Mouse (Mus musculus): ENCODE results near the gene Dnajc17.

The Dnajc17 gene

DNA sequence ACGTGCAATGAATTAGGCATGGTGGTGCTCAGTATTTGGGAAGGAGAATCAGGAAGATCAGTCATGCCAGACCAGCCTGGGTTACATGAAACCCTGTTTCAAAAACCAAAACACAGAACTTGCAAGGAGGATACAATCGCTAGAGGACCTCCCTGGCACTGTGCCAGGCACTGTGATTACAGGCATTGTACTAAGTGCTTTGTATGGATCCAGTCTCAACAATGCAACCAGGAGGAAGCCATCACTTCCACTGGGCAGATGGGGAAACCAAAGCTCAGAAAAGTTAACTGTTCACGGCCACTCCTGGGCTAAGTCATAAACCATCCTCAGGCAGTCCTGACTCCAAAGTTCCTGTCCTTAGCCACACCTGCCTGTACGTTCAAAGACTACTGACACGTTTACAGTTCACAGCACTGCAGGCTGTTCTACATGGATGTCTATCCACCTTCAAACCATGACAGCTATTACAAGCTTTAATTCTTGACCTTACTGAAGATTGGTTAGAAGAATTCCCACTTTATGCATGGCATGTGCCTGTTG is 5.6 kb downstream of the Dnajc17 start:
- ATAC-seq (ENCODE audit: insufficient number of reproducible peaks, low FRiP score, low TSS enrichment), result no peak

DNA sequence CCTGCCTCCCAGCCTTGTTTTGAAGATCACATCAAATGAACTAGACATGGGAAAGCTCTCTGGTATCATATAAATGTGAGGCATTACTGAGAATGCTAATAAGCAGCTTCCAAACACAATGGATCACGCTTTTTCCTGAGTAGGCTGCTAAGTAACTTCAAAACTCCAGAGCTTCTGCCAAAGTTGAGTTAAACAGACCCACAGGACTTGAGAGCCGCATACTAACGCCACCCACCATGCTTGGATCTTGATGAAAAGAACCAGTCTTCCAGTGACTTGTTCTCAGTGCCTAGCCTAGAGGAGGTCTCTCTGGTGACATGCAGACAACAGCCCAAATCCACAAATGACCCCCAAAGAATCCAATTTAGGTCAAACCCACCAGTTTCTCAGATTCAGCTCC is 9.7 kb downstream of the Dnajc17 start:
- no peak for ATAC-seq (ENCODE audit: insufficient number of reproducible peaks, low FRiP score, low TSS enrichment)

GRCm38 (mm10) chr2:119198049-119198448 is 10.5 kb downstream of the Dnajc17 start:
- ATAC-seq (ENCODE audit: insufficient number of reproducible peaks, low FRiP score, low TSS enrichment), result no peak

GRCm38 (mm10) chr2:119197493-119197892 is 11.1 kb downstream of the Dnajc17 start:
- ATAC-seq (ENCODE audit: insufficient number of reproducible peaks, low FRiP score, low TSS enrichment), result no peak

DNA sequence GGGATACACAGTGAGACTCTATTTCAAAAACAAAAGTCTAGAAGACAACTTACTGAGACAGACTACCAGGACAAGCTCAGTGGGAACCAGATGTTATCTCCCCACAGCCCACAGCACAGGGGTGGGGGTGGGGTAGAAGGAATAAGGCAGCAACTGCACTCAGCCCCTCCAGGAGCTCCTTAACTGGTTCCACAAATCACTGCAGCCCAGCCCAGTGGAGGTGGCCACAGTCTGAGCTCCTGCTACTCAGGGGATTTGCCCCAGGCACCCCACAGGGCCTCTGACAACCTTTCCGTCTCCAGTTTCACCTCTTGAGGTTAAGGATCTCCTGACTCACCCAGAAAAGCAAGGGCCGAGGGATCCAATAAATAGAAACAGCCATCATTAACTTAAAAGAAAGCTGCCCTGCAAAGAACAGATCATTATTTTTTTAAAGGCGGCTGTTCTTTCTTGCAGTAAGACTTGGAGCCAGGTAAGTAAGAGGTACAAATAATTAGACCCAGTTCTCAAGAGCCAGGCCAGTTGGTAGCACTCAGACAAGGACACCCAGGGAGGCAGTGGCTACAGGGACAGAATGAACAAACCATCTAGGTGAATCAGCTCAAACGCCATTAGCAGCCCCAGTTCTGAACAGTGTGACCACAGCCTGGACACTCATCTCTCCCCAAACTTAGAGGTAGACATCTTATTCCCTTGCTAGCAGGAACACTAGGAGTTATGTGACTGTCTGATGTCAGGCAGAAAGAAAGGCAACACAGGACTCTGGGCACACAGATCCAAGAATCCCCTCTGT is 12.1 kb downstream of the Dnajc17 start:
- ATAC-seq (ENCODE audit: insufficient number of reproducible peaks, low FRiP score, low TSS enrichment), result no peak

- ATAC-seq (ENCODE audit: insufficient number of reproducible peaks, low FRiP score, low TSS enrichment), result no peak
These were observed 14.5 kb downstream of the Dnajc17 start for GRCm38 (mm10) chr2:119194140-119194539.

GRCm38 (mm10) chr2:119190969-119191368 is 17.6 kb downstream of the Dnajc17 start:
- no peak for ATAC-seq (ENCODE audit: insufficient number of reproducible peaks, low FRiP score, low TSS enrichment)

DNA sequence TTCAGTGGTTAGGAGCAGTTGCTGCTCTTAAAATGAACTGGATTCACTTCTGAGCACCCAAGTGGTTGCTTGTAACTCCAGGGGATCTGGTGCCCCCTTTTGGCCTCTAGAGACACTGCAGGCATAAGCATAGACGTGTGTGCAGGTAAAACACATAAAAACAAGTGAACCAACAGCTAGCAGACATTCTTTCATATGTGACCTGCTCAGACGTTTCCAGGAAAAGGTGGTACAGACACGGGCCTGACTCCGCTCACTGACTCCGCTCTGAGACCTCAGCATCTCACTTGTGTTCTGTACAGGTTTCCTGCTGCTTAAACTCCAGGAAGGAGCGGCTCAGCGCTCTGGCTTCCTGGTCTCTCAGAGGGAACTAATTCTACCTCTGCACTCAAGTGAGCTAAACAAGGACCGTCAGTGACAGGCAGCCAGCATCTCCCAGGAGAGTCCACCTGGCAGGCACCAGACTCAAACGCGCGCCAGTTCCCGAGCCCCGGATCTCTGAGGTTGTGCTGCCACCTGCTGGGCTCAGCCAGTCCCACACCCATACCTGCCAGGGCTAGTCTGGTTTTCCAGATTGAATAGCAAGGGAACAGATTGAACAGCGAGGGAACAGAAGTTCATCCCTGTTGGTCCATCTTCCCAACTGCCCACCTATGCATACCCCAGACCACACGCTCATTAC is 19.4 kb downstream of the Dnajc17 start:
- peak; percentile 94 for ATAC-seq (ENCODE audit: insufficient number of reproducible peaks, low FRiP score, low TSS enrichment)

DNA sequence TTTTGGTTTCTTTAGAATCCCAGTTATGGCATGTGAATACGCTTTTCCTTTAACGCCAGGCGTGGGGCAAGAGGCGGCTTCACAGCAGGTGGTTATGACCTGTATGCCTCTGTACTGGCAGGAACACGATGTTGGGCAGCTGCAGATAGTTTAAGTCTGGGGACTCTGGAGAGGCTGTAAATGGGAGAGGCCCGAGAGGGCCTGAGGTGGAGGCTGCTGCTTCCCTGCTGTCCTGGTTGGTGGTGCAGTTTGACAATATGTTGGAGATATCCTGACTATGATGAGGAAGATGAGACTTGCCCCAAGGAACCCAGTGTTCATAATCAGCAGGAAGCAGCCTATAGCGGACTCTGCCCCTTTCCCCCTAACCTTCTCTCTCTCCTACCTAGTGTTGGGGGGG is 25.7 kb downstream of the Dnajc17 start:
- ATAC-seq (ENCODE audit: insufficient number of reproducible peaks, low FRiP score, low TSS enrichment), result no peak

- no peak for ATAC-seq (ENCODE audit: insufficient number of reproducible peaks, low FRiP score, low TSS enrichment)
These were observed 31.1 kb downstream of the Dnajc17 start for GRCm38 (mm10) chr2:119177384-119177939.

DNA sequence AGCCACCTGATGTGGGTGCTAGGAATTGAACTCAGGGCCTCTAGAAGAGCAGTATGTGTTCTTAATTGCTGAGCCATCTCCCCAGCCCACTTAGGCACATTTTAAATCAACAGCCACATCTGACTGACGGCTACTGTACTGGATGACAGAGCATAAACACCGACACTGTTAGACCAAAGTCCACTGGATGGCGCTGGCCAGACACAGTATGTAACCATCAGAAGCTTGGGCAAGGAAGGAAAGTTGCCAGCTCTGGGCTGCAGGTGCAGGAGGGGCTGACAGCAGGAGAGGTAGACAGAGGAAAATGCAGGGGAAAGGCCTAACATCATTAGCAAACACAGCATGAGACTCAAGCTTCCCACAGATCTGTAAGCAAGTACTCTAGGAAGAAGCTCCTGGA is 31.8 kb downstream of the Dnajc17 start:
- ATAC-seq (ENCODE audit: insufficient number of reproducible peaks, low FRiP score, low TSS enrichment), result no peak

- no peak for ATAC-seq (ENCODE audit: insufficient number of reproducible peaks, low FRiP score, low TSS enrichment)
These were observed 33.0 kb downstream of the Dnajc17 start for GRCm38 (mm10) chr2:119175614-119176013.

DNA sequence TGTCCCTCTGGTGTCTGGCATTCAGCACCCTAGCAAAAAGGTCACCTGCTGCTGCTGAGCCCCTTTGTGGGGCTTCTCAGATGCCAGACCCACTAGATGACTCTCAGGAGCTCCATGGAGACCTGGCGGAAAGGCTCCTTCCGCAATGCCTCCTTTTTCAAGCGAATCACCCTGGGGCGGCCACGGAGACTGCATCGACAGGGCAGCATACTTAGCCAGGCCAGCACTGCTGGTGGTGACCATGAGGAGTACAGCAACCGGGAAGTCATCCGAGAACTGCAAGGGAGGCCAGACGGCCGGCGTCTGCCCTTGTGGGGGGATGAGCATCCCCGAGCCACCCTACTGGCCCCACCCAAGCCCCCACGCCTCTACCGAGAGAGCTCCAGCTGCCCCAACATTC is 33.7 kb downstream of the Dnajc17 start:
- ATAC-seq (ENCODE audit: insufficient number of reproducible peaks, low FRiP score, low TSS enrichment), result no peak

DNA sequence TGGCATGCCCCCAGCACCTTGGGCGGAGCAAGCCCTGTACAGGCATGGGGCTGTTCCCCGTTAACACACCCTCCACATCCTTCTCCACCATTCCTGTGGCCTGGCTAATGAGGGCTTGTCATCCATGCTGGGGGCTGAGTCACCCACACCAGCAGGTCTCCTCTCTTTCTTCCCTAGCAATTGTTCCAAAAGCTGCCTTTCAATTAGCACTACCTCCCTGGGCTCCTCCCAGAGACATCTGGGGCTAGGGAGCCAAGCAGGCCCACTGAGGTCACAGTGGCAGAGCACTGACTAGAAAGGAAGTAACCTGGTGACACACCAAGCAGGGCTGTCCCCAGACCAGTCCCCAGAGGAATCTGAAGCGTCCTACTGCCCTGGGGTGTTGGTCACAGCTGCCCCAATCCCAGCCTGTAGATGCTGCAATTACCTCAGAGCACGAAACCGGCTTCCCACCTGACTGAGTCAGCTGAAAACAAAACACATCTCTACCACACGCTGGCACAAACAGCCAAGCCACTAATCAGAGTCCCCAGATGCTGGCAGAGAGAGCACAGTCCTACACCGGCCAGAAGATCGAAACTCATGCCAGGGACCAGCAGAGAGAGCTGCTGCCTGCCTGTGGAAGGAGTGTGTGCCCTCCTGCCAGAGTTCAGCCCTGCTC is 34.5 kb downstream of the Dnajc17 start, which contains the start of gene Gm14137:
TSS of gene Gm14137 (plus strand) at position 519 of the 661 bp plus-strand sequence.
- ATAC-seq (ENCODE audit: insufficient number of reproducible peaks, low FRiP score, low TSS enrichment), result no peak

DNA sequence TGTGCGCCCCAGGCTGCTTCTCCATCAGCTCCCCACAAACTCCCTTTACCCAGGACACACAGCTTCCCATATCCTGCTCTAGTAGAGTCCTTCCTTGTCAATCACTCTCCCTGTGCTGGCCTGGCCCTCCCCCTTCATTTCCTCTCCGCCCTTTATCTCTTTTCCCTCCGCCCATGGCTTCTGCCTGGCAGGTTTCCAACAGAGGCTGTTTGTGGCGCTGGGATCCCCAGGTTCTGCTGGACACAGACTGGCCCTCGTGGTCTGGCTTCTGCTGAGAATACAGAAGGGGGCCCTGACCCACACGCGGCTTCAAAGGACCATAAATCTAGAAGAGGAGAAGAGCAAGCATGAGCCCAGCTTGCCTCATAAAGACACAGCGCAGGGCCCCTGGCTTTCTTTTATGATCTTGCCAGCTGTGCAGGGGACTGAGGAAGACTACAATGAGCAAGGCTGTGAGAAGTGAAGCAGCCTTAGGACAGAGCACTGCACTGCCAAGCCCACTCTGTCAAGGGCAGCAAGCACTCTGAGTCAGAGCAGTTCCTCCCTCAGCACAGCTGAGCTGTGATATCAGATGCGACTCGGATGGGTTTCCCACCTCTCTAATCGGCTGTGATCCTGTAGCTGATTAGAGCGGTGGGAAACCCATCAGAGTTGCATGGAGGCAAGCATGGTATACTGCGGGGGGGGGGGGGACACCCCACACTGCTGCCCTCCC is 35.6 kb downstream of the Dnajc17 start:
- ATAC-seq (ENCODE audit: insufficient number of reproducible peaks, low FRiP score, low TSS enrichment), result no peak

DNA sequence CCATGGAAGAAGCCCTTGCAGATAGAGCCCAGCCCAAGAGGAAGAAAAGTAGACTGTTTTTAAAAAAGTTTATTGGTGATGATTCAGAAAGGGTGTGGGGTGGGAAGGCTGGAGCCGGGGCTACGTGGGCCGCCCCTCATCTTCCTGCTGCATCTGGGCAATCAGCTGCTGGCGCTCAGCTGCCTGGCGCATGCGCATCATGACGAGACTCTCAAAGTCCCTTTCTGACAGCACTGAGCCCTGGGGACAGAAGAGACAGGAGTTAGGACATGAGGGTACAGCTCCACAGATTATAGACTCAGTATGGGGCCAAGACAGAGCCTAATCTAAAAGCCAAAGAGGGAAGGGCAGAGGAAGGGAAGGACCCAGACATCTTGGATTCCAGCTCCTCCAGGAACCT is 36.1 kb downstream of the Dnajc17 start:
- ATAC-seq (ENCODE audit: insufficient number of reproducible peaks, low FRiP score, low TSS enrichment), result no peak

DNA sequence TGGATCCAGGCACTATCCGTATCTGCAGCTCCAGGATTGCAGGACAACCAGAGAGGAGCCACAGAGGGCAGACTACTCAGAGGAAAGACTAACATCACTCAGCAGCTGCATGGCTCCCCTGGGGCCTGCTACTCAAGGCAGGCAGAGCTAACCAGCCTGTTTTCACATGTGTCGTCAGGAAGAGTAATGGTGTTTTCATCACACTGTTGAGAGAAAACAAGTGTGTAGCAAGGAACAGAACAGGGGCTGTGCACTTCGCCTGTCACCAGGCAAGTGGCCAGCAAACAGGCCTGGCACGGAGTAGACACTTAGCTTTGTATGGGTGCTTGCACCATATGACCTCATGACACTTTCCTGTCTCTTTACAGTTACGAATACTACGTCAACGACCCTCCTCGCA is 37.0 kb downstream of the Dnajc17 start:
- no peak for ATAC-seq (ENCODE audit: insufficient number of reproducible peaks, low FRiP score, low TSS enrichment)

DNA sequence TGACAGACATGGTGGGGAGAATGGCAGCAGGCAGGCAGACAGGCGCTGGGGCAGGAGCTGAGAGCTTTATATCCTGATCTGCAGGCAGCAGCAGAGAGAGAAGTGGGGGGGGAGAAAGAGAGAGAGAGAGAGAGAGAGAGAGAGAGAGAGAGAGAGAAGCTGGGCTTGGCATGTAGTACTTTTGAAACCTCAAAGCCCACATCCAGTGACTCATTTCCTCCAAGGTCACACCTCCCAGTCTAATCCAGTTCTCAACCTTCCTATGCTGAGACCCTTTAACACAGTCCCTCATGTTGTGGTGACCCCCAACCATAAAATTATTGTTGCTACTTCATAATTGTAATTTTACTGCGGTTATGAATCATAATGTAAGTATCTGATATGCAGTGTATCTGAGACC is 38.3 kb downstream of the Dnajc17 start:
- no peak for ATAC-seq (ENCODE audit: insufficient number of reproducible peaks, low FRiP score, low TSS enrichment)

- no peak for ATAC-seq (ENCODE audit: insufficient number of reproducible peaks, low FRiP score, low TSS enrichment)
These were observed 40.7 kb downstream of the Dnajc17 start for GRCm38 (mm10) chr2:119167866-119168256.
